Mouse (Mus musculus) midbrain, embryonic 16.5 days (tissue): Measurements from ENCODE around the gene Sirt1. TPM values are rescaled to one million over a fixed set of nuclear protein-coding genes. Genes with fewer than 3 reads are reported as not detected.
A peak's percentile ranks its signal among the peaks of the same experiment; 100 is the strongest.

ENCODE experiments used
- ATAC-seq: fragments of 200-750 bp; cut with Nextera tagmentation; 2 replicates; pipeline ENCODE4 v1.8.0; 2017; ENCODE audit warnings: moderate TSS enrichment
- H3K27ac ChIP-seq: fragments of 300-500 bp; sonication (generic); 2 replicates; pipeline ENCODE4 v1.5.1; 2014; ENCODE audit warnings: mild to moderate bottlenecking, low read length, mixed read lengths
- H3K27me3 ChIP-seq: fragments of 300-500 bp; sonication (generic); 2 replicates; pipeline ENCODE4 v1.6.1; 2014; ENCODE audit warnings: low read depth, low read length, mixed read lengths; ENCODE audit not compliant: control insufficient read depth, insufficient read depth
- H3K36me3 ChIP-seq: fragments of 300-500 bp; sonication (generic); 2 replicates; pipeline ENCODE4 v1.6.1; 2014; ENCODE audit warnings: mild to moderate bottlenecking, low read length, moderate library complexity, mixed read lengths; ENCODE audit not compliant: control insufficient read depth, insufficient read depth
- H3K4me1 ChIP-seq: fragments of 300-500 bp; sonication (generic); 2 replicates; pipeline ENCODE4 v1.6.1; 2014; ENCODE audit warnings: mild to moderate bottlenecking, low read length, mixed read lengths; ENCODE audit not compliant: control insufficient read depth, insufficient read depth
- H3K4me2 ChIP-seq: fragments of 300-500 bp; sonication (generic); 2 replicates; pipeline ENCODE4 v1.6.1; 2014; ENCODE audit warnings: mild to moderate bottlenecking, low read length, mixed read lengths
- H3K4me3 ChIP-seq: fragments of 300-500 bp; sonication (generic); 2 replicates; pipeline ENCODE4 v1.5.1; 2014; ENCODE audit warnings: low read depth, mild to moderate bottlenecking, low read length, moderate library complexity, mixed read lengths
- H3K9ac ChIP-seq: fragments of 300-500 bp; sonication (generic); 2 replicates; pipeline ENCODE4 v1.6.1; 2014; ENCODE audit warnings: low read depth, low read length, mixed read lengths
- H3K9me3 ChIP-seq: fragments of 300-500 bp; sonication (generic); replicated peaks from 2 replicates; pipeline ENCODE4 v1.6.1; 2014; ENCODE audit warnings: mild to moderate bottlenecking, low read length, mixed read lengths; ENCODE audit not compliant: control insufficient read depth, poor library complexity, severe bottlenecking
- WGBS: fragments of 180-500 bp; shearing (Covaris S2); extraction: QIAGEN DNeasy Blood & Tissue Kit; methylation state at CpG from one replicate; pipeline ENCODE4 v1.1.7; 2014; 5-methylcytosine and 5-hydroxymethylcytosine counted together
- polyA plus RNA-seq: library from polyadenylated mRNA; unstranded; fragments of >200 nt; fragmentation: Nextera tagmentation; extraction: Ambion mirVana; gene quantifications from 2 replicates; pipeline ENCODE4 v1.2.1, GENCODE M21; 2015

The Sirt1 gene
- polyA plus RNA-seq, 1 experiment from 2014 or later: 3.5 TPM

DNA sequence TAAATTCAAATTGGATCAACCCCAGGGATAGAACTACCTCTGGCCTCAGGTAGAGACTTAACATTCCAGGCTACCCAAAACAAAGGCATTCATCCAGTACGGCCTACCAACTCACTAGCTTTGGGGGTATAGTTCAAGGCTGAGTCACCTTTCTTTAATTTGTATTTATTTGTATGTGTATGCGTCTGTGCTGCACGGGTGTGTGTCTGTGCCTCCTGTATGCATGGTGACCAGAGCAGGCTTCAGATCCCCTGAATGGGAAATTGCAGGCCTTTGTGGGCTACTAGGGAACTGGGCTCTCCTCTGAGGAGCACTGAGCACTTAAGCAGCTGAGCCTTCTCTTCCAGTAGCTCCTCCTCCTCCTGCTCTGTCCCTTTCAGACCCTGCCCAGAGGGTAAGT, 33.2 kb downstream of the Sirt1 start:
- no peak overlapping the region for H3K4me3 ChIP-seq
- H3K27me3 ChIP-seq: no peaks in the 10 kb centered on the region
- no peak for ATAC-seq
- H3K4me2 ChIP-seq: no peak overlapping the region
- no peaks in the 10 kb centered on the region for H3K36me3 ChIP-seq
- WGBS: 44% methylated on average over 3 of the region's 3 CpGs
- no peak overlapping the region for H3K27ac ChIP-seq
- H3K4me1 ChIP-seq: no peaks in the 10 kb centered on the region
- H3K9me3 ChIP-seq: no peaks in the 10 kb centered on the region
- no peak overlapping the region for H3K9ac ChIP-seq

DNA sequence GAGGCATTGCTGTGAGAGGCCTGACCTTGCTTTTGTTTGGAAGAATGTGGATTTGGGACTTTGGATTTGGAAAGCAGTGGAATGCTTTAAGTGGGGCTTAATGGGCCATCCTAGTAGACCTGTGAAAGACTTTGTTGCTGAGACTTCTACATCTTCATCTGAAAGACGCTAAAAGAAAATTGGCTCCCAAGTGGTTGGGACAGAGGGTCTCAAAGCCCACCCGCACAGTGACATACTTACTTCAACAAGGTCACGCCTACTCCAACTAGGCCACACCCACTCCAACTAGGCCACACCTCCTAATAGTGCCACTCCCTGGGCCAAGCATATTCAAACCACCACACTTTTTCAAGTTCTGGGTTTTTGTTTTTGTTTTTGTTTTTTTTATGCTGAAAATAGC, 36.8 kb downstream of the Sirt1 start:
- 85% methylated on average over 3 of the region's 3 CpGs for WGBS
- Histone ChIP-seq H3K36me3 (no peaks in the 10 kb centered on the region), H3K4me2 (no peak overlapping the region), H3K27ac (no peak overlapping the region), H3K4me3 (no peak overlapping the region), H3K4me1 (no peaks in the 10 kb centered on the region), H3K9ac (no peak overlapping the region), H3K9me3 (no peaks in the 10 kb centered on the region), H3K27me3 (no peaks in the 10 kb centered on the region)
- no peak for ATAC-seq

DNA sequence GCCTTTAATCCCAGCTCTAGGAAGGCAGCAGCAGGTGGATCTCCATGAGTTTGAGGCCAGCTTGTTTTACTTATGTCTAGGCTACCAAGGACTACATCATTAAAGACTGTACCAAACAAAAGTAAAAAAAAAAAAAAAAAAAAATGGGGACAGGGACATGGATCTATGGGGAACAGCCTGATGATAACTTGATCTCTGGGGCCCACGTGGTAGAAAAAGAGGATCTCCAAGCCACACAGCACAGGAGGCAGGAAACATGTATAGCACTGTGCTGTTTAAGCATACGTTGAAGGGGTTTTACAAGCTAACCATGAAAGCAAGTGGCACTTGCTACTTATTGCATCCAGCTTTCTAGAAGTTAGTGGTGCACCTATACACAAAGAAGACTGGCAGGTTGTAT, 40.2 kb downstream of the Sirt1 start:
- H3K9ac ChIP-seq: no peak overlapping the region
- H3K9me3 ChIP-seq: no peaks in the 10 kb centered on the region
- WGBS: 80% methylated on average over 2 of the region's 2 CpGs
- H3K4me1 ChIP-seq: peaks cover 14% of the 10 kb centered on the region
- no peak for ATAC-seq
- H3K27me3 ChIP-seq: no peaks in the 10 kb centered on the region
- H3K4me3 ChIP-seq: no peak overlapping the region
- no peak overlapping the region for H3K27ac ChIP-seq
- no peak overlapping the region for H3K4me2 ChIP-seq
- H3K36me3 ChIP-seq: no peaks in the 10 kb centered on the region

DNA sequence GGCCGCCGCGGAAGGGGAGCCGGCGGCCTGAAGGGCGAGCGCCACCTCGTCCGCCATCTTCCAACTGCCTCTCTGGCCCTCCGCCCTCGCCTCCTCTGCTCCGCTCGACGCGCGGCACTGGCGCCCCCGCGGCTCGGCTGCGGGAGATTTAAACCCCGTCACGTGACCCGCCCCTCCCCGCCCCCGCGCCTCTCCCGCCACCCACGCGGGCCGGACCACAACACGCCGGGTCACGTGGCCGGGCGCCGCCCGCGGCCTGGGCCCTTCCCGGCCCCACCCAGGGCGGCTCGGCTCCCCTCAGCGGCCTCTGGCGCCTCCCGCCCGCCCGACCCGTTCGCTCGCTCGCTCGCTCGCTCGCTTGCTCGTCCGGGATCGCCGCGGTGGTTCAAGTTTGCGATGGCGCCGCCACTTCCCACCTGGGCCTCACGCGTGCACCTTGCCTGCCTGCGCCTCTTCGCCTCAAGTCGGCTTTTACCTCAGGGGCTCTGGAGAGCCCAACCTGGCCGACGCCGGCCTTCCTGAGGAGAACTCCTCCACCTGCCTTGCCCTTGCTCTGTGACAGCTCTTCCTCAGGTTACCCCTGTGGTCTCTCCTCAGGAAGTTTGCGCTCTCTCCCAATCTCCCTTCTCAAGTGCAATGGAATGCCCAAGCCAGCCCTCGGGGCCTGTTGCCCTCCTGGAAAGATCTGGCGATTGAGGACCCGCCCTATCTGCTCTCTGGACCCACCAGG, 42.4 kb downstream of the Sirt1 start:
- Histone ChIP-seq H3K9ac (peak overlapping the region; percentile 91), H3K27ac (peak overlapping the region; percentile 90), H3K4me1 (peaks cover 20% of the 10 kb centered on the region), H3K27me3 (no peaks in the 10 kb centered on the region), H3K4me3 (peak overlapping the region; percentile 85), H3K9me3 (no peaks in the 10 kb centered on the region), H3K4me2 (peak overlapping the region; percentile 59), H3K36me3 (no peaks in the 10 kb centered on the region)
- ATAC-seq: peak; percentile 97
- under 1% methylated on average over 49 of the region's 74 CpGs for WGBS

DNA sequence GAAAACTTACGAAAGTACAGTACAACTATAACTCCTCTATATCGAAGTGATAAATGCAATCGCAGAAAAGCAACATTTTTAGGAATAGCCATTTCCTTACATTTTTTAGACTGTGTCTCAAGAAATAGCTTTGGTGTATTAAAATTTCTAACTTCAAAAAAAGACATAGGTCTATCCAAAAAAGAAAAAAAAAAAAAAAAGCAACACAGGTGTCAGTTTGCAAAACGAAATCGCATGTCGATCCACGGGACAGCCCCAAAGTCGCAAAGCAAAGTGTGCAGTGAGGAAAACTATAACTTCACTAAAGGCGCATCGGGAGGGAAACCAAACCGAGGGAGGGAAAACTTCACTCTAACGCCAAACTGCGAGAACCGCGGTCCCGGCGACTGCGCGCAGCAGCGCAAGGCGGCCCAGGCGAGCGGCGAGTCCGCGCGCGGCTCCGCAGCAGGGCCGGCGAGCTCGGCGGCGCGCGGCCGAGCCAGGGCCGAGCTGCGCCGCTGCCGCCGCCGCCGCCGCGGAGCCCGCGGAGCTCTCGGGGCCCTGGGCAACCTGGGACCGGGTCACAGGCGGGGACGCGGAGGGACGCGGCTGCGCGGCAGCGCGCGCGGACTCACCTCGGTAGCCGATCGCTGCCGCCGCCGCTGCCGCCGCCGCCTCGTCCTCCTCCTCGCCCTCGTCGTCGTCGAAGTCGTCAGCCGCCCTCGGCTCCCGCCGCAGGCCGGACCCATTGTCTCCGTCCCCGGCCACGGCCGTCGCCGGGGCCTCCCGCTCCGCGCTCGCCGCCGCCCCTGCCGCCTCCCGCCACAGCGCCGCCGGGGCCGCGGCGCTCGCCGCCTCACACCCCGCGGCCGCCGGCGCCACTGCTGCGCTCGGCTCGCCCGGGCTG, 43.3 kb downstream of the Sirt1 start:
- WGBS: 2% methylated on average over 70 of the region's 113 CpGs

DNA sequence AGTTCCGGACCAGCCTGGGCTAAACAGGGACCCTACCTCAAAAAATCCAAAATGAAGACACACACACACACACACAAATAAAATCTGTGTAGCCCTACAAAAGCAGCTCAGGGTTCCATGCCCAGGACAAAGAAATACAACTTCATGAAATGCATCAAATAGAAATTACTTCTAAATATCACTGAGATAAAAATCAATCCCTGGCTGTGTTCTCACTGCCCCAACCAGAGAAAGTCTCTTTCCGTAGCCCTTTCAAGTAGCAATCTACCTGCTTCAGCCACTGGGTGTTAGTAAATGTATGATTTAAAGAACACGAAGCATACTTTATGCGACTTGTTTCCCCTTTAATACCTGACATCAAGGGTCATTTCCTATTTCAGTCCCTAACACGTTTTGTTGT, 44.2 kb downstream of the Sirt1 start:
- no peak overlapping the region for H3K27ac ChIP-seq
- peak overlapping the region; percentile 59 for H3K4me2 ChIP-seq
- peak overlapping the region; percentile 85 for H3K4me3 ChIP-seq
- 28% methylated on average over 5 of the region's 5 CpGs for WGBS
- H3K9me3 ChIP-seq: no peaks in the 10 kb centered on the region
- no peaks in the 10 kb centered on the region for H3K36me3 ChIP-seq
- no peak for ATAC-seq
- H3K4me1 ChIP-seq: peaks cover 20% of the 10 kb centered on the region
- peak overlapping the region; percentile 46 for H3K9ac ChIP-seq
- no peaks in the 10 kb centered on the region for H3K27me3 ChIP-seq

More for the DNA sequence above, 43.3 kb downstream of the Sirt1 start:
- Histone ChIP-seq H3K27me3 (no peaks in the 10 kb centered on the region), H3K4me1 (peaks cover 20% of the 10 kb centered on the region), H3K36me3 (no peaks in the 10 kb centered on the region), H3K4me3 (peak overlapping the region; percentile 85), H3K9ac (peak overlapping the region; percentile 91), H3K4me2 (peak overlapping the region; percentile 59), H3K27ac (peak overlapping the region; percentile 90), H3K9me3 (no peaks in the 10 kb centered on the region)
- ATAC-seq: peak; percentile 85

DNA sequence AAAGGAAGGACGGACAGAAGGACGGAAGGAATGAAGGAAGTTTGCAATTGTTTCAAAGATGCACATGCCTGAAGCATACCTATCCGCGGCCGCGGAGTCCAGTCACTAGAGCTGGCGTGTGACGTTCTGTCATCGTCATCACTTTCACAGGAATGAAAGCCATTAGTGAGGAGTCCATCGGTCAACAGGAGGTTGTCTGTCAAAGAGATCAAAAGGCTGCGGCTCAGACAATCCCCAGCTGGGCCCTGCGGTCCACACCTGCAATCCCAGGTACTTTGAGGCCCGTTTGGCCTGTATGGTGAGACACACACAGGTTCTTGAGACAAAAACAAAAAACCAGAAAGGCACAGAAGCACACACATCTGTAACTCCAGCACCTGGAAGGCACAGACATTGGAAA, 44.6 kb downstream of the Sirt1 start:
- ATAC-seq: no peak
- 52% methylated on average over 13 of the region's 13 CpGs for WGBS

DNA sequence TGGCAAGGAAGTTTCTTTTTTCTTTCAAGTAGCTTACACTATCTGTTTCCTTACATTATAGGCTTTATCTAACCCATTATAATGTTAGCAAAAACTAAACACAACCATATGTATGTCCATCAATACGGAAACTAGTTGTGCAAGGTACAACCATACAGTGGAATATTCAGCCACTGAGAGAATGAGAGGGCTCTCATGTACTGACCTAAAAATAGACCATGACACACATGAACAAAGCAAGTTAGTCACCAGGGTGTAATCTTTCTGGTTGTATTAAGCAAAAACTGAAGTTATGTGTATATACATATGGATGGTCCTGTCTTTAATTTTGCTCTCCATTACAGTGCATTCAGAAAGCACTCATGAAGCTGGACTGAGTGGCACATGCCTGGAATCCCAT, 54.4 kb downstream of the Sirt1 start:
- ATAC-seq: no peak
- H3K27ac ChIP-seq: no peak overlapping the region
- WGBS: 89% methylated on average over 1 of the region's 1 CpGs
- H3K9ac ChIP-seq: no peak overlapping the region
- peaks cover 20% of the 10 kb centered on the region for H3K36me3 ChIP-seq
- no peak overlapping the region for H3K4me2 ChIP-seq
- H3K4me3 ChIP-seq: no peak overlapping the region
- no peaks in the 10 kb centered on the region for H3K9me3 ChIP-seq
- no peaks in the 10 kb centered on the region for H3K4me1 ChIP-seq
- no peaks in the 10 kb centered on the region for H3K27me3 ChIP-seq

More for the DNA sequence above, 44.6 kb downstream of the Sirt1 start:
- Histone ChIP-seq H3K27me3 (no peaks in the 10 kb centered on the region), H3K27ac (no peak overlapping the region), H3K4me3 (peak overlapping the region; percentile 85), H3K9ac (peak overlapping the region; percentile 46; the same call in 1 of the 2 replicates), H3K9me3 (no peaks in the 10 kb centered on the region), H3K4me1 (peaks cover 20% of the 10 kb centered on the region), H3K36me3 (no peaks in the 10 kb centered on the region), H3K4me2 (peak overlapping the region; percentile 59)

DNA sequence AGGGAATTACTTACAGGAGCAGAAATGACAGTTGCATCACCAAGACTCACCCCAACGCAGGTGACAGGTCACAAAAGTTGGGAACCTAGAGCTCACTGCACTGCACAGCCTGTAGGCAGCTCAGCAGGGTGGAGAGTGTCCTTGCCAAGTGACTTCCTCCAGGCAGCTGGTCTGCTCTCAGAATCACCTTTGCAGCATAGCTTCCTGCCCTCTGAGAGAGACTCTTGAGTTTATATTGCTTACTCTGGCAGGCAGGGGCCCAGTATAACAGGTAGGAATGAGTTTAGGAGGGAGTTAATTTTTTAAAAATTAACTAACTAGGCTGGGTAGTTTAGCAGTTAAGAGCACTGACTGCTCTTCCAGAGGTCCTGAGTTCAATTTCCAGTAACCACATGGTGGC, 67.8 kb downstream of the Sirt1 start:
- no peaks in the 10 kb centered on the region for H3K9me3 ChIP-seq
- ATAC-seq: no peak
- no peaks in the 10 kb centered on the region for H3K4me1 ChIP-seq
- no peak overlapping the region for H3K4me3 ChIP-seq
- no peak overlapping the region for H3K27ac ChIP-seq
- H3K27me3 ChIP-seq: no peaks in the 10 kb centered on the region
- H3K9ac ChIP-seq: no peak overlapping the region
- no peak overlapping the region for H3K4me2 ChIP-seq
- H3K36me3 ChIP-seq: peaks cover 21% of the 10 kb centered on the region
- 83% methylated on average over 1 of the region's 1 CpGs for WGBS
